Mouse (Mus musculus) lung, adult 2 months (tissue): ENCODE measurements around the gene Kcnh2.

Experiments used
- CTCF ChIP-seq: fragments of 200-500 bp; IDR thresholded peaks from 2 replicates; pipeline ENCODE4 v1.5.1; 2011; ENCODE audit warnings: mild to moderate bottlenecking, low read length, control low read depth; ENCODE audit not compliant: insufficient read depth
- POLR2A ChIP-seq: fragments of 200-500 bp; IDR thresholded peaks from 2 replicates; pipeline ENCODE4 v1.6.1; 2011; ENCODE audit warnings: low read depth, mild to moderate bottlenecking, control low read depth, low read length, borderline replicate concordance; ENCODE audit errors: extremely low read depth

- TF ChIP-seq POLR2A (no peak), CTCF (no peak)
These were observed 4.1 kb downstream of the Kcnh2 start for GRCm38 (mm10) chr5:24347186-24347875.
